Mouse (Mus musculus): ENCODE results near the gene Colca2. TPM values are rescaled to one million over a fixed set of nuclear protein-coding genes. Genes with fewer than 3 reads are reported as not detected.

Colca2 gene
- polyA plus RNA-seq, 1 experiment = 7.2 TPM

- H3K36me3 ChIP-seq (ENCODE audit: control insufficient read depth, insufficient read depth, low read length) = no peaks in the 10 kb centered on the region
- no peak for TF ChIP-seq POLR2A (IDR thresholded peaks at IDR 0.05; ENCODE audit: control insufficient read depth, low read depth, low read length)
- no peak for TF ChIP-seq CTCF (IDR thresholded peaks at IDR 0.05; ENCODE audit: control insufficient read depth, insufficient read depth, insufficient replicate concordance, low read depth, low read length)
- no peak overlapping the region for H3K27ac ChIP-seq (ENCODE audit: control insufficient read depth, insufficient read depth, low read depth, low read length)
- H3K27me3 ChIP-seq (ENCODE audit: control insufficient read depth, insufficient read depth, low read length) = no peaks in the 10 kb centered on the region
- H3K4me3 ChIP-seq (ENCODE audit: control insufficient read depth, low read depth, low read length) = no peak overlapping the region
- no peaks in the 10 kb centered on the region for H3K4me1 ChIP-seq (ENCODE audit: control insufficient read depth, insufficient read depth, low read length)
These were observed 6.3 kb downstream of the Colca2 start for GRCm38 (mm10) chr9:51272102-51272501.

DNA sequence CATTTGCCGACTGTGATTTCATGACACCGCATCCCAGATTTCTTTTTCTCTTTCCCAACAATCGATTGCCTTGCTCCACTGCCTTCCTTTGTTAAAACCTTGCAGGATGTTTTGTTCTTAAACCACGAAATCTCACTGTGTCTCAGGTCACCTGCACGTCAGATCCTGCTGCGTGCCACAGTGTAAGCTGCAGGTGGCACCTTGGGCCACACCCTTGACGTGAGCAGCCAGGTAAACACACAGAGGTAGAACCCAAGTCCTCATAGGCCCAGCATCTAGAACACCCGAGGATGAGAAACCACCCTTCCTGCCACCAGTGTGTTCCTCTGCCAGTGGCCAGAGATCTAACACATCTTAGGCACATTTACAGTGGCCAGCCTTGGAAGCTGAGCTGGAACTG is 7.3 kb downstream of the Colca2 start:
- TF ChIP-seq CTCF (IDR thresholded peaks at IDR 0.05; ENCODE audit: control insufficient read depth, insufficient read depth, insufficient replicate concordance, low read depth, low read length) = no peak
- TF ChIP-seq POLR2A (IDR thresholded peaks at IDR 0.05; ENCODE audit: control insufficient read depth, low read depth, low read length) = no peak
- Histone ChIP-seq H3K4me1 (ENCODE audit: control insufficient read depth, insufficient read depth, low read length) (no peaks in the 10 kb centered on the region), H3K36me3 (ENCODE audit: control insufficient read depth, insufficient read depth, low read length) (no peaks in the 10 kb centered on the region), H3K27ac (ENCODE audit: control insufficient read depth, insufficient read depth, low read depth, low read length) (no peak overlapping the region), H3K27me3 (ENCODE audit: control insufficient read depth, insufficient read depth, low read length) (no peaks in the 10 kb centered on the region), H3K4me3 (ENCODE audit: control insufficient read depth, low read depth, low read length) (no peak overlapping the region)

DNA sequence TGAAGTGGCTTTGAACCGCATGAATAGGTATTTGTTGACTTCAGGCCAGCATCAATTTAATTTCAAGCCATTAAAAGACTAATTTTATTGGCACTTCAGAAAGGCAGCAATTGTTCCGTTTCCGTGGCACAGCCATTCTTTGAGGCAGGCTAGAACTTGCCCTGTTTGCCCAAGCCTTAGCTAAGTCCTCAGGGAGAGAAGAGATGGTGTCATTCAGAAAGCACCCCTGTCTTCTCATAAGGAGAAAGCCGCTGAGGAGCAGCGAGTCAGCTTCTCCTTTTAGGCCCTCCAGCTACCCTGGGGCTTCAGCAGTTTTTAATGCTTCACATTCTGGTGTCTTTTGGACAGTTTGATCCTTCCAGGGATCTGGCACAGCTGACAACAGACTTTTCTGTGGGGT is 9.5 kb downstream of the Colca2 start:
- no peak overlapping the region for H3K27ac ChIP-seq (ENCODE audit: control insufficient read depth, insufficient read depth, low read depth, low read length)
- H3K4me1 ChIP-seq (ENCODE audit: control insufficient read depth, insufficient read depth, low read length) = no peaks in the 10 kb centered on the region
- no peaks in the 10 kb centered on the region for H3K36me3 ChIP-seq (ENCODE audit: control insufficient read depth, insufficient read depth, low read length)
- no peak overlapping the region for H3K4me3 ChIP-seq (ENCODE audit: control insufficient read depth, low read depth, low read length)
- TF ChIP-seq CTCF (IDR thresholded peaks at IDR 0.05; ENCODE audit: control insufficient read depth, insufficient read depth, insufficient replicate concordance, low read depth, low read length) (no peak), POLR2A (IDR thresholded peaks at IDR 0.05; ENCODE audit: control insufficient read depth, low read depth, low read length) (no peak)
- no peaks in the 10 kb centered on the region for H3K27me3 ChIP-seq (ENCODE audit: control insufficient read depth, insufficient read depth, low read length)

GRCm38 (mm10) chr9:51258426-51258825 is 19.9 kb downstream of the Colca2 start:
- TF ChIP-seq POLR2A (IDR thresholded peaks at IDR 0.05; ENCODE audit: control insufficient read depth, low read depth, low read length) (no peak), CTCF (IDR thresholded peaks at IDR 0.05; ENCODE audit: control insufficient read depth, insufficient read depth, insufficient replicate concordance, low read depth, low read length) (no peak)
- H3K4me1 ChIP-seq (ENCODE audit: control insufficient read depth, insufficient read depth, low read length) = peaks cover 8% of the 10 kb centered on the region
- no peak overlapping the region for H3K4me3 ChIP-seq (ENCODE audit: control insufficient read depth, low read depth, low read length)
- no peaks in the 10 kb centered on the region for H3K36me3 ChIP-seq (ENCODE audit: control insufficient read depth, insufficient read depth, low read length)
- no peak overlapping the region for H3K27ac ChIP-seq (ENCODE audit: control insufficient read depth, insufficient read depth, low read depth, low read length)
- no peaks in the 10 kb centered on the region for H3K27me3 ChIP-seq (ENCODE audit: control insufficient read depth, insufficient read depth, low read length)

DNA sequence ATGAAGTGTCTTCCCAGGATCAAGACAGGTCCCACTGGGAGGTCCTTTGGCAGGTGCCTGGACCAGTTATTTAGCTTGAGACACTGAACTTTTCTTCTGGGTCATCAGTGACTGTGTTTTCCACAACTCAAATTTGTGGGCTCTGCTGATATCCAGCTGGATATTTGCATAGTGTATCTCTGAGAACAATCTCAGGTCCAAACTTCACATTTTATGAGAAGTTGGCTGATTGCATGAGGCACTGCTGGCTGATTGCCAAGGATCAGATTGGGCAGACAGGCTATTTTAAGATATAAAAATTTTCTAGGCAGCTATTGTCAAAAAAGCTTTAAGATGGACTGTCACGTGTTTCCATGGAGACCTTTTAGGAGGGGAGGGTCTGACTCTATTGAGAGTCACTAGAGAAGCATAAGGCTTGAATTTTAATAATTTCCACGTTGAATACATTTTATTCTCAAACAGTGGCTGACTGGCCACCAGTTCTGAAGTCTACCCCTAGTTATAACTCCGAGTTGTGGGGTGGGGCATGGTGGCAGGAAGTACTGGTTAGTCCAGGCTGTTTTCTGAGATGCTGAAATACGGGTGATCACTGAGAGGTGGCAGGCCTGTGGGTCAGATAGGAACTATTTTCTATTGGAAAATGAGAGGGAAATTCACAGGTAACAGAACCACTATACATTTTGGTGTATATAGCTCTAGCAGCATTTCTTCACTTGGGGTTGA is 21.4 kb downstream of the Colca2 start:
- Histone ChIP-seq H3K27ac (ENCODE audit: control insufficient read depth, insufficient read depth, low read depth, low read length) (no peak overlapping the region), H3K4me3 (ENCODE audit: control insufficient read depth, low read depth, low read length) (no peak overlapping the region), H3K4me1 (ENCODE audit: control insufficient read depth, insufficient read depth, low read length) (no peaks in the 10 kb centered on the region), H3K27me3 (ENCODE audit: control insufficient read depth, insufficient read depth, low read length) (no peaks in the 10 kb centered on the region), H3K36me3 (ENCODE audit: control insufficient read depth, insufficient read depth, low read length) (no peaks in the 10 kb centered on the region)
- TF ChIP-seq CTCF (IDR thresholded peaks at IDR 0.05; ENCODE audit: control insufficient read depth, insufficient read depth, insufficient replicate concordance, low read depth, low read length) (no peak), POLR2A (IDR thresholded peaks at IDR 0.05; ENCODE audit: control insufficient read depth, low read depth, low read length) (no peak)

GRCm38 (mm10) chr9:51238741-51239385 is 39.5 kb downstream of the Colca2 start:
- Histone ChIP-seq H3K27ac (ENCODE audit: control insufficient read depth, insufficient read depth, low read depth, low read length) (no peak overlapping the region), H3K36me3 (ENCODE audit: control insufficient read depth, insufficient read depth, low read length) (no peaks in the 10 kb centered on the region), H3K27me3 (ENCODE audit: control insufficient read depth, insufficient read depth, low read length) (no peaks in the 10 kb centered on the region), H3K4me1 (ENCODE audit: control insufficient read depth, insufficient read depth, low read length) (no peaks in the 10 kb centered on the region; the same call in 1 of the 2 replicates), H3K4me3 (ENCODE audit: control insufficient read depth, low read depth, low read length) (no peak overlapping the region)
- TF ChIP-seq CTCF (IDR thresholded peaks at IDR 0.05; ENCODE audit: control insufficient read depth, insufficient read depth, insufficient replicate concordance, low read depth, low read length) (no peak), POLR2A (IDR thresholded peaks at IDR 0.05; ENCODE audit: control insufficient read depth, low read depth, low read length) (no peak)

DNA sequence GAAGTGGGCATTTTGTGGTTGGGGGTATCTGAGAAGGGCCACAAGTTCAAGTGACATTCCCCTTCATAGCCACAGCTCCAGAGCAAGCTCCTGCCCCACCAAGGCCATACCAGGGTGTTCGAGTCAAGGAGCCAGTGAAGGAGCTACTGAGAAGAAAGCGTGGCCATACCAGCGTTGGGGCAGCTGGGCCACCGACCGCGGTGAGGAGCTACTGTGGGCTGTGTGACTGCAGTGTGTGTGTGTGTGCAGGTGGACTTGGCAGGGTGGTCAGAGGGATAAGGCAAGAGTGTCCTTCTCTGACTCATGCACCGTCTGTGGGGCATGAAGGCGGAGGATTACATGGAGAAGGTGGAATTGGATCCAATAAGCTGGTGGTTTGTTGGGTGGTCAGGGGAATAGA is 46.2 kb downstream of the Colca2 start:
- H3K27me3 ChIP-seq (ENCODE audit: control insufficient read depth, insufficient read depth, low read length) = no peaks in the 10 kb centered on the region
- no peak for TF ChIP-seq CTCF (IDR thresholded peaks at IDR 0.05; ENCODE audit: control insufficient read depth, insufficient read depth, insufficient replicate concordance, low read depth, low read length)
- no peak for TF ChIP-seq POLR2A (IDR thresholded peaks at IDR 0.05; ENCODE audit: control insufficient read depth, low read depth, low read length)
- H3K36me3 ChIP-seq (ENCODE audit: control insufficient read depth, insufficient read depth, low read length) = no peaks in the 10 kb centered on the region
- H3K4me1 ChIP-seq (ENCODE audit: control insufficient read depth, insufficient read depth, low read length) = no peaks in the 10 kb centered on the region
- no peak overlapping the region for H3K4me3 ChIP-seq (ENCODE audit: control insufficient read depth, low read depth, low read length)
- H3K27ac ChIP-seq (ENCODE audit: control insufficient read depth, insufficient read depth, low read depth, low read length) = no peak overlapping the region
